Mouse (Mus musculus): ENCODE results near the gene Clca4b.

- TF ChIP-seq POLR2AphosphoS2 (IDR thresholded peaks at IDR 0.05; ENCODE audit: insufficient read length, low read depth), result no peak
- TF ChIP-seq MYOG (IDR thresholded peaks at IDR 0.05; ENCODE audit: control insufficient read depth in 1 of 3, insufficient read depth in 1 of 3, insufficient read length in 2 of 3, low read depth in 2 of 3), result no peak
- no peak for TF ChIP-seq POLR2A (IDR thresholded peaks at IDR 0.05; ENCODE audit: insufficient read length, low read depth)
- TF ChIP-seq MAX (IDR thresholded peaks at IDR 0.05; ENCODE audit: low read depth), result no peak
- TF ChIP-seq E2F4 (IDR thresholded peaks at IDR 0.05; ENCODE audit: insufficient read depth), result no peak
- TF ChIP-seq MYOD1 (IDR thresholded peaks at IDR 0.05; ENCODE audit: control insufficient read depth in 1 of 3, insufficient read length in 2 of 3, low read depth in 2 of 3), result no peak
- no peak for TF ChIP-seq USF1 (IDR thresholded peaks at IDR 0.05; ENCODE audit: low read depth)
Observed at GRCm38 (mm10) chr3:144966074-144966473, 33.7 kb upstream of the Clca4b start.
